Mouse (Mus musculus): ENCODE results near the gene Elmod3.
"Not testable (repeated sequence)": the region's sequence is repeated elsewhere in the genome, so short reads cannot be mapped to it uniquely, and the experiment has no call there.

Elmod3 gene

DNA sequence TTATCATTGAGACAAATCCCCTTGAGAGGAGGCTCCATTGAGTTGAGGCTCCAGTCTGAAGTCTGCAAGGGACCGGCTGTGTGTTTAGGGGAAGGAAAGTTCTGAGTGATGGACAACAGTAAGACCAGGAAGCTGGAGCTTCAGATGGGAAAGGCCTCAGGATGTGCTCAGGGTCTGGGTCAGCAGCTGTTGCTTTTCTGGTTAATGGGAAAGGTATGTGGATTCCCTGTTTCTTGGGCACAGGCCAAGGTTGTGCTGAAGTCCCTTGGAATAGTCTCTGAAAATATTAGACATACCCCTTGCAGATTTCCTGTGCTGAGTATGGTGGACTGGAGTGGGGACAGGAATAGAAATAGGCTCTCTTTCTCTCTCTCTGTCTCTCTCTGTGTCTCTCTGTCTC lies 64.7 kb downstream of the Elmod3 start:
- not testable (repeated sequence) for DNase-seq (ENCODE audit: low spot score)

DNA sequence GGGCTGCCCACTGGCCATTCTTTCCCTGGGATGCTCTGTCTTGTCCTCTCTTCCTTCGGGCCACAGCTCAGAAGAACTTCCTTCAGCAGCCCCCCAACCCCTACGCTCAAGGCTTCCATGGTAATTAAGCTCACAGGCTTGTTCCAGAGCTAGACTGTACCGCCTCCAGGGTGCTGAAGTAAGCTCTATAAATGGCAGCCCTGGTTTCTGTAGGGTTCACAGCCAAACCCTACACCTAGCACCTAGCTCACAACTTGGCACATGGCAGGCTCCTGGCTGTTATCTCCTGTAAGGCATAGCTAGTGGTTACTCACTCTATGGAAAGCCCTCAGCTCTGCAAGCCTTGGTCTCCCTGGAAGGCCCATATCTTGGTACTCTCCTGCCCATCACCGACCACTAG lies 65.6 kb downstream of the Elmod3 start:
- DNase-seq (ENCODE audit: low spot score), result no peak

- DNase-seq (ENCODE audit: low spot score), result no peak
Measured at GRCm38 (mm10) chr6:72528410-72529151, 69.6 kb downstream of the Elmod3 start.

- no peak for DNase-seq (ENCODE audit: low spot score)
Measured at GRCm38 (mm10) chr6:72527070-72527469, 71.1 kb downstream of the Elmod3 start.

DNA sequence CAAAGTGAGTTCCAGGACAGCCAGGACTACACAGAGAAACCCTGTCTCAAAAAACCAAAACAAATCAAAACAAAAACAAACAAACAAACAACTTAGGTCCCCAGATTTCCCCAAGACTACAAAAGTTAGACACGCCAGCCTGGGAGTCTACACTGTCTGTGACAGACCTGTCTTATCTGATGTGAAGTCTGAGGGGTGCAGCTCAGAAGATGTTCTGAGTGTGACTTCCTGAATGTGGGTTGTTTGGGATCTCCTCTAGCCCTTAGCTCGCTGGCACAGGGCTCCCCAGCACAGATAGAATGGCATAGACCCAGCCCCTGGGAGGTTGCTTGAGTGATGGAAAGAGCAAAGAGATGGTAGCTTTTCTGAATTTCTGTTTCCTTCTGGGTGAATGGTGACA lies 74.1 kb downstream of the Elmod3 start:
- DNase-seq (ENCODE audit: low spot score), result no peak

DNA sequence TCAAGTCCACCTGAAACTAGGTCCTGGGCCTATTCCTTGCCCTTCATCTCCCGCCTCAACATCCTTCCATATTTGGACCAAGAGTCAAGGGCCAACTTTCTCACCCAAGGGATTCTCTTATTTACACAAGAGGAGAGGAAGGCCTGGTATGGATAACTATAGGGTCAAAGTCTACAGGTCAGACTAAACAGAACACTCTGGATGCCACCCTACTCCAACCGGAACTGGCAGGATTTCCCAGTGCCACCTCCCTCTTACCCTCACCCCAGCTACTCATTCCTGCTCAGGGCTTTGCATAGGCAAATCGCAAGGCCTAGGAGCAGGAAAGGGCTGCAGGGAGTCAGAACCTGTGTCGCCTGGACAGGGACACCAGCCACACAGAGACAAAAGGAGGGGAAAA lies 75.0 kb downstream of the Elmod3 start:
- no peak for DNase-seq (ENCODE audit: low spot score)

DNA sequence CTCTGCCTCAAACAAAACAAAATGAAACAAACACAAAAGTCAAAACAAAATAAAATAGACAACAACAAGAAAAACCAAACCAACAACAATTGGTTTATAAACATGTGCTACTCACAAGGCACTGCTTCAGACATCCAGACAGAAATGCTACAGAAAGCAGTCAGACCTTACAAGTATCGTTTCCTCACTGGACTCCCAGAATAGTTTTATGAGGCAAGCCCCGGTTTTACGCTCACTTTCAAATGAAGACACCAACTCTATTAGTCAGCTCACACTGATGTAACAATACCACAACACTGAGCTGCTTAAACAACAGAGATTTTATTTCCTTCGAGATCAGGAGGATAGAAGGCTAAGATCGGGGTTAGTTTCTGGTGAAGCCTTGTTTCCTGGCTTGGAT lies 75.9 kb downstream of the Elmod3 start:
- DNase-seq (ENCODE audit: low spot score), result no peak

DNA sequence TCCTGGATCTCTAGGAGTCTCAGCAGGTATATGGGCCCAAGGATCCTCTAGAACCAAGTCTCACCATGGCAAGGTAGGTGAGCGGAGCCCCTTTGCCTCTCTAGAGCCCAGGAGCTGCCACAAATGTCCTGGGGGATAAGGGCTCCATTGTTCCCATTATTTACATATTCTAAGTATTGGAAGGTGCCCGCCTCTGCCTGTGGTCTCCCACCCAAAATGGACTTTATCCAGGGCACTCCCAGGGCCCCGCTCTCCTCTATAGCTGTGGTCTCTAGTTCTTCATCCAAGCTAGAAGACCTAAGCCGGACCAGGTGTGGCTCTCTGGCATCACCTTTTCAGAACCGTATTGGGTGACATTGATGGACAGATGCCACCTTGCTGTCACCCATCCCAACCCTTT lies 76.6 kb downstream of the Elmod3 start, which contains the start of gene Sh2d6:
Gene Sh2d6, minus strand, starts transcription at position 101 of the 400 bp plus-strand sequence.
- DNase-seq (ENCODE audit: low spot score), result no peak

- DNase-seq (ENCODE audit: low spot score), result no peak
Measured at GRCm38 (mm10) chr6:72520904-72521303, 77.3 kb downstream of the Elmod3 start.

DNA sequence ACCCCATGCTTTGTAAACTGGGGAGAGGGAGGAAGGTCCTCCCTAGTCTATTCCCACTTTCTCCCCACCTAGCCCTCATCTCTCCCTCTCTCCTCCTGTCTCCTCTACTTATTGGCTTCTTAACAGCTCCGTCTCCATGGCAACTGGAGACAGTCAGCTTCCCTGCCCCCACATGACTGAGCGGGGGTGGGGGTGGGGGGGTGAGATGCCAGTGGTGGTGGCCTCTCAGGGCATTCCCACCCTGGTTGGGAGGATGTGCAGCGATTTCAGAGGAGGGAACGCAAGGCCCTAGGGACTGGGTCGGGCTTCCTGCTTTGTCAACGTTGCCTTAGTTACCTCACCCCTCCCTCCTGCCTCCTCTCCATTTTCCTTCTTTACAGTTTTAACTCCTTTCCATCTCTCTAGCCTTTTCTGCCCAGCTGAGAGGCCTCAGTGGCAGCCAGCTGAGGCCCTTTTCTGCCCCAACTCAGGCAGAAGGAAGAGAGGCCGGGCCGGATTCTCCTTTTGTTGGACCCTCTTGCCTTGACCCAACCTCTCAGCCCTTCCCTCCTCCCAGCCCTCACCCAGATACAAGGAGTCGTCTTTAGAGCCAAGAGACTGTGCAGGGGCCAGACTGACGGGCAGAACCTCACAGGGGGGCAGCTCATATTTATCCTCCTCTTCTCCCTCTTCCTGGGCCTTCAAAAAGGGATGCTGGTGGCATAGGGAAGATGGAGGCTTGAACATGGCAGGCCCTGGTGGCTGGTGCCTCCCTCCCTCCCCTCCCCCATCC lies 78.1 kb downstream of the Elmod3 start:
- DNase-seq (ENCODE audit: low spot score), result no peak

GRCm38 (mm10) chr6:72519303-72519702 lies 78.9 kb downstream of the Elmod3 start:
- DNase-seq (ENCODE audit: low spot score), result no peak

GRCm38 (mm10) chr6:72518842-72519241 lies 79.4 kb downstream of the Elmod3 start:
- DNase-seq (ENCODE audit: low spot score), result no peak
